Mouse (Mus musculus) induced T-regulatory cell, adult 2 months (primary cell): ENCODE measurements around the gene Adgrg6.
A peak's percentile ranks its signal among the peaks of the same experiment; 100 is the strongest.

Experiments used
- DNase-seq: peaks from one replicate; pipeline ENCODE4 v3.0.0-alpha.2; 2012; ENCODE audit warnings: low read depth

The Adgrg6 gene

DNA sequence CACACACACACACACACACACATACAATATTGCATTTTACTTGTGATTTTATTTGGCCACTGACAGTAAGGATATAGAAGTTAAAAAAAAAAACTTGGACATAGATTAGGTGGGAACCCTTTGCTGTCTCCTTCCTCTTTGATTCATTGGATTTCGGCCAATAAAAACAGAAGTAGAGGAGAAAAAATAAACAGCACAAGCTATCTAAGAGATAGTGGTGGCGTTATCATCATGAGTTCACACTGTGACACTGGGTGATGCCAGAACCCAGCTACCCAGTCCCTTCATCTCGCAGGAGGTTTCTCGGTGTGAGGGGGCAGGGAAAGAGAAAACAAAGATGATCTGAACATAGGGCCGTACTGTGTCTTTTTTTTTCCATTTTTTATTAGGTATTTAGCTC lies 62.2 kb downstream of the Adgrg6 start:
- no peak for DNase-seq

DNA sequence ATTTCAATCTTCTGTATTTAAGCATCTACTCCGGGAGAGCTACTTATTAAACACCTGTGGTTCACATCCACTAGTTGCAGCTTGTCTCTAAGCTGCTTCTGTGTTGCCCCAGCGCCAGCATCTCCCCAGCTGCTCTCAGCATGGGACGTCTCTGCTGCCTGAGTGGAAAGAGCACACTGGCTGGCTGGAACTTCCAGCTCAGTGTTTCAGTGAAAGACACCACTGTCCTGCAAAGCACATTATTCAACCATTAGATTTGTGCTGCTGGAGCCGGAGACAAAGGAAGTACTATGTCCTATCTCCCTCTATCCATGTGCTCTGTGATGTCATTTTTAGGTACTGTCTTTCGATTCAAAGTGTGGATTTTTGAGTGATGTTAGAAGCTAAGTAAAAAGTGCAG lies 63.0 kb downstream of the Adgrg6 start:
- no peak for DNase-seq

DNA sequence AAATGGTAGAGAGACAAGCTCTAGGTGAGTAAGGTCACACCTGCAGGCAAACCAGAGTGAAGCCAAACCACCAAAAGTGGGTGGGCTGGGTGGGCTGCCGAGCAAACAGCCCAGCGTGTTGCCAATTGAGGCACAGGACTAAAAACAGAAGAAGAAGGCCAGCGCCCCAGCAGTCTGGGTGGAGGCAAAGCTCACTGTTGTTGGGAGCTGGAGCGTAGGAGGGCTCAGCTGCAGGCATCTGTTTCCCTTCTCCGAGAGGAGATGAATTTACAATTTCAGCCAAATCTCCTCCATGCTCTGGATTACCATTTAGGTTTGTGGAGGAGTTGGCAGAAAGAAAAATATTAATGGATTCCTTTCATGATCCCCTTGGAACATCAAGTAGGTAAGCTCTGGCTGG lies 64.5 kb downstream of the Adgrg6 start:
- DNase-seq, result no peak

DNA sequence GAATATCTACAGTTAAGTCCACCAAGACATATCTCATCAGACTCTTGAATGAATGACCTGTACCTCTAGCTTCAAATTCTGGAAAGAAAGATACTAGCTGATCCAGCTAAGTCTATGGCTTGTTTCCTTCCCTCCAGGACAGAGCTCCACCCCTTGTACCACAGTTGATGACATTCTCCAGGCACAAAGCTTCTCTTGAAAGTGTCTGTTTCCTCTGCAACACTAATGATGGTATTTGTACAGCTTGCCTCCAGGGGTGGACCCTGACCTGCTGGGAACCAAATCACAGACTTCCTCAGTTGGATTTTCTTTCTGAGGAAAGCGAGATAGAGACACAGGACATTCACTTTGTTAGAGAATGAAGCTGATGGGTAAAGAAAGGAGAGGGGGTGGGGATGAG lies 69.1 kb downstream of the Adgrg6 start:
- DNase-seq, result no peak

DNA sequence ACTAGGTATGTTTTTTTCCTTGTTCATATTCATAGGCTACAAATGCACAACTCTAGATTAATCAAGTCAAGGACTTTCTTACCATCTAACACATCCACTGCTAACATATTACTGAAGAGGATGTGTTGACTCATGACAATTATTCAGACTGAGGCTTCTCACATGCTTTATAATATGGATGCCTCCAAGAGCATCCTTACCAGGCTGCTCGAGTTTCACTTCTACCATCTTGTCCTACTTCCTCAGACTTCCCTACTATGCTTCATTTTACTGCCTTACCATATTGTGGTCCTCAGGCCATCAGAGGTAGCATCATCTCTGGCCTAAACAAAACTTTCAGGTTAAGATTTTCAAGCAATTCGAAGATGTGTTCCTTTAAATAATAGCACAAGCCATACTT lies 69.8 kb downstream of the Adgrg6 start:
- DNase-seq, result no peak

DNA sequence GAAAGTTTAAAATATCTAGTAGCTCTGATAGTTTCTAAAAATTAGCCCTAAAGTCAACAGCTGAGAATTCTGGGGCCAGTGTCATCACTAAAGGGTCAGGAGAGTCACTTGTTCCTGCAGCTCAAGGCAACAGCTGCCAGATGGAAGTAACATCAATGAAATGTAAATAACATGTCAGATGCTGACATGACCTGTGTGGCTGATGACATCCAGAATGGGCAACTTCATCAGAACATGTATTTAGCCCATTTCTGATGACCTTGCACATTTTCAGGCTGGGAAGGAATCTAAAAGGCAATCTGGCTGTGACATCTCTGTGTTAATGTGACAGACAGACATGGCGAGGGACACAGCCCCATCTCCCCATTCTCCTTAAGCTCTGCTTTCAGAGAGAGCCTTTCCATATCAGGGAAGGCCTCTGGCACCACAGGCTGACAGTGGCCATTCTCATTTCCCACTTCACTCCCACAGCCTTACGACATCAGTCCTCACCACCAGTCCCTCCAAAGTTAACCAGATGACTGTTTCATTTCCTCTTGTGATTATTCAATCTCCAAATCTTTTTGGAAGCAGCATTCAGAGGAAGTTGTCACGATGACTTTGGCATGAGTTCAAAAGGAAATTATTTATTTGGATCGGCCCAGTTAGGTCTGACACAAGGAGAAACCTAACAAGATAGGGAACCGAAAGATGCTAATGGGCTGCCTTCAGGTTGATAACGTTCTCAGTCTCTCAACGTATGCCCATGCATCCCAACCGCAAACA lies 70.7 kb downstream of the Adgrg6 start:
- no peak for DNase-seq

DNA sequence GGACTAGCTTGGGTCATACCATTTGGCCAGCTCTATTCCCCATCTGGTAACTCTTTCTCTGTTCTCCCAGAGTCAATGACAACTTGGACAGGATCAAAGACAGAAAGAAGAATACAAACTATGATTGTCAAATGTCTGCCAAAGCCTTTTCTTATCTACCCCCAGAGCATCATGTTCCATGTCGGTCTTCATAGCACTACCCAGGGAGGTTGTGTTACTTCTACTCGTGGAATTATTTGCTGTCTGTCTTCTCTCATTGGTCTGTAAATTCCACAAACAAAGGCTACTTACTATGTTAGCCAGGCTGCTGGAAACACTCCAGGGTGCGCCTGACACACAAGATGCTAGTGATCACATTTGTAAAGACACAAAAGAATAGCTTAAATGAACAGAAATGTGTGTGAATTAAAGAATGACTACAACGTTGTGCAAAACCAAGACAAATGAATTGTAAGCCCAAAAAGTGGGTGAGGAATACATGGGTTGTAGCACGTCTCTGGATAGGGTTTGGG lies 74.4 kb downstream of the Adgrg6 start:
- no peak for DNase-seq

DNA sequence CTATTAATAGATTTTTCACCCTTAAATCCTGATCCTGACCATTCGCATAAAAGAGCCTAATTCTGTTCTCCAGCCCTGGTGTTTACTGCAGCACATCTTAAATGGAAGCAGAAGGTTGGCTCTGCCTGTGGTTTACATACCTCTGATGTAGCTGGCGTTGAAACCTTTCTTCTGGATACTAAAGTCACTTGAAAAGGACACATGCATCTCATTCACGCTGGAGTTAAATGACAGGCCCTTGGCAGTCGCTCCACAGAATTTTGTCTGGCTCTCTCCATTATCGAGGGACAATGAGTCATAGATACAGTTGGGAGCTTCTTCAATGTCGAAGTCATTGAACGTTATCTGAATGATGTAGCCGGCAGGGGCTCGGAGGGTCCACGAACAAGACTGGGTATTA lies 76.8 kb downstream of the Adgrg6 start:
- no peak for DNase-seq

DNA sequence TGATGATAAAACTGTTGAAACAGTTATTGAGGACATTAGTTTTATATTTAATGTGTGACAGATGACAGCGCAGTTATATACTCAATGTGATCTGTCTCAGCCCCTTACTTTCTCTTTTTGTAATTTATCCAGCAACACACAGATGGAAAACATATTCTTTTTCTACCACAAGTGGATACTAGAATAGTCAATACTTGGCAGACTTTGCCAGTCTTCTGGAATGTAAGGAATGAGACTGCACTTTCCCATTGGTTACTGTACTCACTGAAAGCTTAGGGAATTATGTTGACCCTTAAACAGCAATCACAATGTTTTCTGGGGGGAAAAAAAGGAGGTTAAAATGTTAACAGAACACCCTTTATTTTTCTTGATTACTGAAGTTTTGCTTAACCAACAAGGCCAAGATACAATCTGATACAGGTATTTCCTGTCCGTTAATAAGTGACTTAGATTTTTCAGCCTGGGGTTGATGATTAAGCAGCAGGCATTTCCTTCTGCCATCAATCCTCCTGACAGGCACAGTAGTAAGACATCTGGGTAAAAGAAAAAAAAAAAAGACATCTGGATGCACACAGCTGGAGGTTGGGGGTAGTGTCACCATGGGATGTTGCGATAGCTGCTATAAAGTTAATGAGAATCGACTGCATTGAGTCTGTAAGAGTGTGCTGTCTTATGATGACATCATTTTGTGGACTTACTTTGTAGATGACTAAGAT lies 81.5 kb downstream of the Adgrg6 start:
- no peak for DNase-seq

DNA sequence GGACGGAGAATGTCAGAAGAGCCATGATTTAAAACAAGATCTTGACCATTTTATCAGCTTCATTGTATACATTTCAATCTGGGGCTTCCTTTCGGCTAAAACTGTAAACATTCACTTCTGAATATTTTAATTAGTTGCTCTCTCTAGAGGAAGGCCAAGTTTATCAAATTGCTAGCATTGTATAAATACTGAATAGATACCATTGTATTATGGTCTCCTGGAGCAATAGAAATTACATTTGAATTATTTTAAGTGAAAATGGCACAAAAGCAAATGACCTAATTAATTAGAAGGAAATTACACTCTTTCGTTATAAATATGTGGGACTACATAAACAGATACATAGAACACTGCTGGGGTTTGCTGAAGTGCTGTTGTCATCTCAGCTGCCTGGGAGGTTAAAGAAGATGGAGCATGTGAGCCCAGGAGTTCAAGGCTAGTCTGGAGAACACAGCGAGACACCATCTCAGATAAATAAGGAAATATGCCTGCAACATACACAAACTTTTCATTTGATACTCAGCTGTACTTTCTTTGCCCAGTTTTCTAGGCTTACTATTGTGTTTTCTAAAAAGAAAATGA lies 84.4 kb downstream of the Adgrg6 start:
- DNase-seq, result no peak

DNA sequence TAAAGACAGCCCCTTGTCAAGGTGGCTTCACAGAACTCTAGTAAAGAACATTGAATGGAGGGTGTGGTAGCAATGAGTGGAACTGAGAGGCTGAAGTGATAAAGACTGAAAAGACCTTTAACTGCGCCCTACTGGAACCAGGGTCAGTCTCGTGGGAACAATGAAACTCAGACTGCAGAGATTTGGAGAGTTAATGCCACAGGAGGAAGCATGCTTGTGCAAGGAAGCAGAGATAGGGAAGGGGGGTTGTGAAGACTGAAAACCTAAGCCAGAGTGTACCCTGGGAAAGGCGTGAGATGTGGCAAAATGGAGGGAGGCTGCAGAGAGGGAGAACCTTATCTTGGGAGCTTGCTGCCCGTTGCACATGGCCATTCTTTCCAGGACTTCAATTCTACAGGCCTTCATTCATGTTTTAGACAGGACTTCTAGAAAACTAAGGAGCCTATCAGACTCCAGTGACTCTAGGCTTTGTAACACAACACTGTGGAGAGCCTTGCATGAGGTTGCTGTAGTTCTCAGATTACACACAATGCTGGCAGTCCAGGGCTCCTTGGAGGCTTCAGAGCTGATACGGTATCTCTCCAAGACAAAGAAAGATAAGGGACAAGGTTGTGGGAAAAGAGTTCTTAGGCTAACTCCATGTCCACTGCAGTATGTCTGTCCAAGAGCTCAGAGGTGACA lies 85.1 kb downstream of the Adgrg6 start:
- no peak for DNase-seq

DNA sequence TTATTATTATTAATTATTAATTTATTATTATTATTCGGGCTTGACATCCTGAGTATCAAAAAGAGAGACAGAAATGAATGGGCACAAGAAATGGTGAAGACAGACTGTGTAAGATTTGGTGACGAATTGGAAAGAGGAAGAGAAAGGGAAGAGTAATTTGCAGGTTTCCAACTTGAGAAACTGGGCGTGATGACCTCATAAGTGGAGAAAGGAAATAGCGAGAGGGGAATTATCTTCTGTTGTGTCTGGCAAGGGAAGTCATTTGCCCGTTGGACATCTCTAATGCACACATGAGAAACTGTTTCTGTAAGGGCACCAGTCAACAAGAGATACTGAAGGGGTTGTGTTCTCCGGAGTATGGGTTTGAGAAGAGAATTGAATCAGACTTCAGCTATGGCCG lies 85.6 kb downstream of the Adgrg6 start:
- no peak for DNase-seq

DNA sequence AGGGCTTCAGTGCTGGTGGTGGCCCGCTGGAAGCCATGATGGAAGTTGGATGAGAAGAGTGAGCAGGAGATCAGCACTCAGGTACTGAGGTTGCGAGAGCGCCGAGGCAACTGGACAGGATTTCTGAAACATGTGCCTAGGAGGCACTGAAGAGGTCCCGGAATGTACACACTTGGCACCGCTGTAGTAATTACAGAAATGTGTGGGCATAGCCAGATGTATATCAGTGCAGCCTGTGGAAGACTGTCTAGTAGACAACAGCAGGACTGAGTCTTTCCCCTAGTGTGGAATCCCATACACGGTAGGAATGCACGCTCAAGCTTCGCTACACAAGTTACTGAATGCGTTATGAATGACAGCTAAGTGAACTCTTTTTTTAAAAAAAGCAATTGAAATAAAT lies 86.1 kb downstream of the Adgrg6 start:
- no peak for DNase-seq

DNA sequence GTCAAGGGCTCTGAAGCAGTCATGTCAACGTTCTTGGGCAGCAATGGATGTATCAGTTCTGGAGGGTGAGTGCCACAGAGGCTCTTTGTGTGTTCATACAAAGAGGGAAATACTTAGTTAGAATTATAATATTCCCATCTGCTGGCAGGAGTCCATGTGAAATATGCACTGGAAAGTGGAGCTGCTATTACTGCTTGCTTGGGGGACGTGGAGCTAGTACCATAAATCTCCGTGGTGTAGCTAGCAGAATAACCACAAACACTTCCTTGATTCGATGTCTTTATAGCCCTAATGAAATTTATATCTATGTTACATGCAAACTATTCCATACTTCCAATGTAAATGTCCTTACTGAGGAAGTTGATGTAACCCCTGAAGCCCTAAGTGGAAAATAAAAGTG lies 91.0 kb downstream of the Adgrg6 start:
- DNase-seq, result no peak

DNA sequence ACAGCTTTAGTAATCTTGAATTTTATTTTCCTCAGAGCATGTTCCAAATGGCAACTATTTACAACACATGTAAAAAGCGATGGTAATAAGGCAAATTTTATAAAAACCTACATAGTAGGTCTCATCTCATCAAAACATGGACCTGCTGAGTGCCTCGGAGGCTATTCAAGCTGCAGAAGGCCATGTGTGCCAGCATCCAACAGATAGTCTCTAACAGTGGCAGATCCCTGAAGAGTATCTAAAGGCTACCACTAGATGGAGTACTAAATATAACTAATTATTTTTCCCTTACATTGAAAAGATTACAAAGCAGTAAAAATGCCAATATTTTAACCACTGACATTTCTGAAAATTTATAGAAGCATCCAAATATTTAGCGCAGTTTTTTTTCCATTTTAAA lies 93.6 kb downstream of the Adgrg6 start:
- DNase-seq, result peak; percentile 18

DNA sequence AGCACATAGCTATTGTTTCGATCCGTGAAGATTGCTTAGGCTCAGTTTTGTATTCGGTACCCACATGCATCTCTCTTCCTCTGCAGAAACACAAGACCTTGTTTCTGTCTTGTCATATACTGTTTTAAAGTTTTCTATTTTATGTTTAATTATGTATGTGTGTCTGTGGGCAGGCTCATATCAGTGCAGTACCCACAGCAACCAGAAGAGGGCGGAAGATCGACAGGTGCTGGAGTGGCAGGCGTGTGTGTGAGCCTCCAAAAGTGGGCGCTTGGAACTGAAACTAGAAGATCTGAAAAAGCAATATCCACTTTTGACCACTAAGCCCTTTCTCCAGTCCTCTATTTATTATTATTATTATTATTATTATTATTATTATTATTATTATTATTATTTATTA lies 95.4 kb downstream of the Adgrg6 start:
- peak; percentile 66 for DNase-seq

DNA sequence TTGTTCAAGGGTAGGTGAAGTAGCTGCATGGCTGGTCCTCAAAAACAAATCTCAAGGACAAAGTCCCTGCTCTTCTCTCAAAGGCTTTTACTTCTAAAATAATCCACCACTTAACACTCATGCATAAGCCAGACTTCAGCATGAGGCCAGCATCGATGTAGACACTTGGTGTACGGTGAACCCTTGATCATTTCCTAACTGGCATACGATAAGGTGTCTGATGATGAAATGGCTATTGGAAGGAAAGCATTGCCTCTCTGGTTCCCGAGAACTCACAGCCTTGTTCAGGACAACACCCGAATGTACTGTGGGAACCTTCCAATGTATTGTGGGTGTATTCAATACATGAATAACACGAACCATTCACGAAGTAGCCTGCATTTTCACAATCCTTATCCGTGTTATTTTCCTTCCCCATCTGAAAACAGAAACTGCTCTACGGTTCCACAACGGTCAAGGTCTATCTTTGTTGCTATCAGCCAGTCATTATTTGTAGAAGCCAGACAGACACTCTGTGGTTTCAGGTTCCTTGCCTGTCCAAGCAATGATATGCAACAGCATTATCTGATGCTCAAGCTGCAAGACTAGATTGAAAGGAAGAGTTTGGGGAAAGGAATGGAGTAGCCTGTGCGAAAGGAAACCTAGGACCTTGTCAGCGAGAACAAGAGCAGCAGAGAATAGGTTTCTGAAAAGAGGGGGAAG lies 99.7 kb downstream of the Adgrg6 start:
- no peak for DNase-seq

DNA sequence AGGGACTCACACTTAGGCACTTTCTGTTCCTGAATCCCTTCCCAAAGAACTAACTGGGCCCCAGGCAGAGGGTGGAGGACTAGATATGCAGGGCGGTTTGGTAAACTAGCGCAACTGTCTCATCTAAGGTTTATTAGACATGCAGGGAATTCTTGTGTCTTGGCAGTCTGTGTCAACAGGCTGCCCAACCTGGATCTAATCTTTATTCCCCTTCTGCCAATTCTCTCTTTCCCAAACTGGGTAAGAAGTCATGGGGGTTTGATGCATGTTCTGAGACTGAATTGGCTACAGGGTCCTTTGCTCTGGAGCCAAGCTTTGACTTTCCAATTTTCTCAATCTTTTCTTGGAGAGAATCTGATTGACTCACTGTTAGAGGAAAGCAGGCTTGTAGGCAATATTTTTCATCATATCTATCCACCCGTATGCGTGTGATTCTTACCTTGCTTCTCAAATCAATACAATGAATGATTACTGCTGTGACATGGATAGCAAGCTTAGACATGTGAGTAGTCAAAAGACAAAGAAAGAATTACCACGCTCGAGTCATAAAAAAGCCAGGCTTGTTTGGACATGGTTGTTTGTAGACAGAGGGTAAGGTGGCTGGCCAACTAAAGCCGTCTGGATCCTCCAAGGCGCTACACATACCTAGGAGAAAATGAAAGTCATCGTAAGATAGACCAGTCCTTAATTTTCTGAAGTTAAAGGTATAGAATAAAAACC lies 104.4 kb downstream of the Adgrg6 start:
- DNase-seq, result no peak

DNA sequence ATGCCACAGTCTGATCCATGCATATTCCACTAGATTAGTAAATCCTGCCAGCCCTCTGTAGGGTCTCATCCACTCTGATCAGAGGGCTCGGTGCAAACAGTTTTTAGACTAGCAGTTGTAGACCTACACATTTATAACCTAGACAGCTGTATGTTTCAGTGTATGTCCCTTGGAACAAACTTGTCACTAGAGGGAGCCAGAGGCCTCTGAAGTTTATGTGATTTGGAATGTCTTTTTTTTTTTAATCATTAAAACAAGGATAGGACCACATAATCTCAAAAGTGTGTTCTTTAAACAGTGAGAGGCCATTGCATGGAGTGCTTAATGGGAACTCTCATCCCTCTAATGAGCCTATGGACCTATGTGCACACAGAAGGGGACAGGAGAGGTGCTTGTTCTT lies 141.4 kb downstream of the Adgrg6 start:
- DNase-seq, result peak; percentile 48

DNA sequence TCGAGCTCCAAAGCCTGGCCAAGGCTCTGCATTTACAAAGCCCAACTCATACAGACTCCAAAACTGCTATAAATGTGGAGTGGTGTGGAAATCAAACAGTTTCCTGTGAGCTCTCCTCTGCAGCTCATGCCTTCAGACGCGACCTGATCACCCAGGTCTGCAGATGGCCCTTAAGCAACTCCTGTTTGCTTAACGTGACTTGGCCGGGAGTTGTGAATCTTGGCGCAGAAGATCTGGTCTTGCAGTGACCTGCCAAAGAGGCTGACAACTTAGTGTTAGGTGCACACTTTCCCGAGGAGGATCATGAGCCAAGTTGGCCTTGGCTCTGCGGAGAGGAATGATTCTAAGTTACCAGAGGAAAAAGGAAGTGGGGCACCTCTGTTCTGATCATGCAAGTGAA lies 143.7 kb downstream of the Adgrg6 start:
- DNase-seq, result no peak

DNA sequence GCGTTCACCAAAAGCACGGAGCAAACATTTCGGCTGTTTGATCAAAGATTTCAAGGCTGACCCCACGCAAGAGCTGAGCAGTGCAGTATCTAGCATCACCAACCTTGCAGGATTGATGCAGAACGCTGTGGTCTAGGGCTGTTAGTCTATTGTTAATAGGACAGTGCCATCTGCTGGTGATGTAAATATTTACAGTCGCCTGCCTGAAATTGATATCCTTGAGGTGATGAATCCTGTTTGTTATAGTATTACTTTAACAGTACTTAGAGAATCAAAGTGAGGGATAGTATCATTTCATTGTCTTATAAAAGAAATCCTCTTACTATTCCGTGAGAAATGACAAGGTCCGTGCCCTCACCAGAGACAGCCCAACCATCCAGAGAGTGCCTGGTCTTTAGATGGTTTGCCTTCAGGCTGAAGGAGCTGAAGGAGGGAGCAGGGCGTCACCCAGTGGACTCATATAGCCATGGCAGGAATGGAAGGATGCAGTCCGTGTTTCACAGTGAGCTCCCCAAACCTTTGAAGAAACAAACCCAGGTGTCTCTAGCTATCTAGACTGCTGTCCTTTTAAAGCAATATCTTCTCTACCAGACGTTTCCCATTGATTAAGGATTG lies 154.3 kb downstream of the Adgrg6 start:
- DNase-seq, result peak; percentile 82
